In genomic region chr8:82773332-82774092, GRCm38 (mm10) we compare ENCODE assay signal across 8 mouse cellular contexts. TPM values are rescaled to one million over a fixed set of nuclear protein-coding genes. Genes with fewer than 3 reads are reported as not detected.
DNase-seq lines count a peak whose midpoint lies in the region; ATAC-seq and TF ChIP-seq lines count a peak whose summit lies in the region.

No protein-coding gene starts in this region.

- H3K27me3 ChIP-seq in heart, embryonic 11.5 days (ENCODE audit: control insufficient read depth, insufficient read depth, low read length), result no peaks in the 10 kb centered on the region
- no peaks in the 10 kb centered on the region for H3K27me3 ChIP-seq in CH12.LX (replicated peaks)
- no peaks in the 10 kb centered on the region for H3K27me3 ChIP-seq in intestine, postnatal 0 days (replicated peaks; ENCODE audit: control insufficient read depth, insufficient read depth, low read length)
- no peaks in the 10 kb centered on the region for H3K27me3 ChIP-seq in midbrain, embryonic 12.5 days

- H3K4me3 ChIP-seq in heart, embryonic 11.5 days (ENCODE audit: low read depth, low read length), result peak overlapping the region; percentile 90
- H3K4me3 ChIP-seq in CH12.LX (replicated peaks in 1 of 3; ENCODE audit: low read depth in 2 of 3, low read length in 2 of 3, poor library complexity in 1 of 3), result peak overlapping the region; percentile 93 to 96 (median 93)
- peak overlapping the region; percentile 80 for H3K4me3 ChIP-seq in intestine, postnatal 0 days (ENCODE audit: low read depth, low read length)
- H3K4me3 ChIP-seq in midbrain, embryonic 12.5 days, result peak overlapping the region; percentile 92

- peak overlapping the region; percentile 89 for H3K4me2 ChIP-seq in heart, embryonic 11.5 days
- H3K4me2 ChIP-seq in CH12.LX (ENCODE audit: insufficient read depth, low read depth, poor library complexity, severe bottlenecking), result peak overlapping the region; percentile 82
- peak overlapping the region; percentile 73 for H3K4me2 ChIP-seq in intestine, postnatal 0 days (replicated peaks; ENCODE audit: low read depth)
- H3K4me2 ChIP-seq in midbrain, embryonic 12.5 days (replicated peaks), result peak overlapping the region; percentile 83

- H3K27ac ChIP-seq in heart, embryonic 11.5 days (ENCODE audit: low read depth, low read length), result peak overlapping the region; percentile 66; the same call in 1 of the 2 replicates
- H3K27ac ChIP-seq in CH12.LX (ENCODE audit: insufficient read depth, low read depth), result peak overlapping the region; percentile 36; the same call in 1 of the 2 replicates
- H3K27ac ChIP-seq in intestine, postnatal 0 days (ENCODE audit: low read depth, low read length), result peak overlapping the region; percentile 86
- H3K27ac ChIP-seq in midbrain, embryonic 12.5 days (replicated peaks), result peak overlapping the region; percentile 69

- dilution Hi-C loops in CH12.LX (cut with MboI; ENCODE audit: extremely low pct_ligation_motif_present, extremely low pct_unique_long_range_greater_than_20kb, low sequenced_read_pairs), result no loop called here

- in situ Hi-C loops in CH12.LX (cut with MboI; ENCODE audit: low pct_ligation_motif_present, low pct_unique_long_range_greater_than_20kb, low sequenced_read_pairs), result no loop called here

- no peak for DNase-seq in heart, adult 8-10 months (ENCODE audit: low spot score)
- DNase-seq in CH12.LX (ENCODE audit: extremely low read depth), result no peak
- no peak for DNase-seq in ovary, postnatal 10 days (ENCODE audit: low spot score)
- DNase-seq in right cerebral cortex, adult 18-20 months, result no peak

- no peaks in the 10 kb centered on the region for H3K9me3 ChIP-seq in heart, embryonic 11.5 days (replicated peaks; ENCODE audit: control insufficient read depth, low read length)
- no peaks in the 10 kb centered on the region for H3K9me3 ChIP-seq in CH12.LX (replicated peaks; ENCODE audit: low read length)
- H3K9me3 ChIP-seq in intestine, postnatal 0 days (ENCODE audit: control insufficient read depth), result no peaks in the 10 kb centered on the region
- no peaks in the 10 kb centered on the region for H3K9me3 ChIP-seq in midbrain, embryonic 12.5 days

- ATAC-seq in heart, embryonic 11.5 days (replicated peaks; ENCODE audit: insufficient number of reproducible peaks, low FRiP score, low TSS enrichment), result peak; percentile 70
- peak; percentile 48 for ATAC-seq in erythroblast, adult 5-6 weeks (replicated peaks; ENCODE audit: low FRiP score, poor library complexity, severe bottlenecking)
- ATAC-seq in intestine, postnatal 0 days, result peak; percentile 69
- ATAC-seq in midbrain, embryonic 12.5 days (ENCODE audit: low FRiP score, low read depth), result peak; percentile 53

- H3K9ac ChIP-seq in heart, embryonic 11.5 days (ENCODE audit: low read depth, low read length), result peak overlapping the region; percentile 95
- peak overlapping the region; percentile 82 for H3K9ac ChIP-seq in CH12.LX (ENCODE audit: insufficient read depth, low read depth)
- H3K9ac ChIP-seq in intestine, postnatal 0 days (ENCODE audit: low read depth, low read length), result peak overlapping the region; percentile 92
- H3K9ac ChIP-seq in midbrain, embryonic 12.5 days (replicated peaks), result peak overlapping the region; percentile 88

- peaks cover 33% of the 10 kb centered on the region for H3K79me2 ChIP-seq in CH12.LX (replicated peaks; ENCODE audit: control insufficient read depth, extremely low read depth, insufficient read depth, poor library complexity, severe bottlenecking)

- no peak for TF ChIP-seq CTCF in CH12.LX (conservative IDR thresholded peaks at IDR 0.05 in 1 of 2, IDR thresholded peaks at IDR 0.05 in 1 of 2; ENCODE audit: low read depth in 2 of 2, low read length in 2 of 2)
- TF ChIP-seq CTCF in intestine, postnatal 0 days (IDR thresholded peaks at IDR 0.05; ENCODE audit: low read depth), result no peak

- TF ChIP-seq RAD21 in CH12.LX (IDR thresholded peaks at IDR 0.05; ENCODE audit: low read depth, low read length), result no peak

- peaks cover 4% of the 10 kb centered on the region; the same call in 1 of the 2 replicates for H3K4me1 ChIP-seq in heart, embryonic 11.5 days (ENCODE audit: control insufficient read depth, insufficient read depth, low read length)
- H3K4me1 ChIP-seq in CH12.LX (ENCODE audit: control insufficient read depth in 1 of 2, insufficient read depth in 2 of 2), result peaks cover 5 to 27% of the 10 kb centered on the region in 2 experiments; a peak in 3 of 4 replicates
- H3K4me1 ChIP-seq in intestine, postnatal 0 days (replicated peaks; ENCODE audit: control insufficient read depth, insufficient read depth, low read length), result no peaks in the 10 kb centered on the region
- peaks cover 16% of the 10 kb centered on the region for H3K4me1 ChIP-seq in midbrain, embryonic 12.5 days

- no peak for TF ChIP-seq POLR2A in CH12.LX (IDR thresholded peaks at IDR 0.05; ENCODE audit: low read depth, low read length)

- no peak for TF ChIP-seq EP300 in CH12.LX (IDR thresholded peaks at IDR 0.05; ENCODE audit: low read length)

- WGBS in heart, embryonic 11.5 days (ENCODE audit: insufficient replicate concordance), result 4% methylated on average over 35 of the region's 35 CpGs
- WGBS in intestine, postnatal 0 days, result 4% methylated on average over 35 of the region's 35 CpGs
- 5% methylated on average over 35 of the region's 35 CpGs for WGBS in midbrain, embryonic 12.5 days

- H3K36me3 ChIP-seq in heart, embryonic 11.5 days (ENCODE audit: control insufficient read depth, insufficient read depth, low read length), result peaks cover 11% of the 10 kb centered on the region
- H3K36me3 ChIP-seq in CH12.LX (replicated peaks in 1 of 2; ENCODE audit: control insufficient read depth in 1 of 2, insufficient read depth in 1 of 2, low read length in 1 of 2), result peaks cover 25 to 39% of the 10 kb centered on the region in 2 experiments
- H3K36me3 ChIP-seq in intestine, postnatal 0 days (ENCODE audit: control insufficient read depth, insufficient read depth), result peaks cover 30% of the 10 kb centered on the region
- peaks cover 31% of the 10 kb centered on the region for H3K36me3 ChIP-seq in midbrain, embryonic 12.5 days

TF ChIP-seq in CH12.LX, 34 proteins besides CTCF, POLR2A, EP300 and RAD21:
- TF ChIP-seq MXI1 (IDR thresholded peaks at IDR 0.05; ENCODE audit: low read depth, low read length) (no peak), GABPA (IDR thresholded peaks at IDR 0.05; ENCODE audit: insufficient replicate concordance, low read depth, low read length) (no peak), JUND (conservative IDR thresholded peaks at IDR 0.05; ENCODE audit: low read depth, low read length) (no peak), RCOR1 (conservative IDR thresholded peaks at IDR 0.05; ENCODE audit: low read depth, low read length) (0 out of 2 replicates have a peak, but pooled peaks have one; percentile 24), UBTF (IDR thresholded peaks at IDR 0.05; ENCODE audit: low read depth, low read length) (no peak), BHLHE40 (IDR thresholded peaks at IDR 0.05; ENCODE audit: low read depth, low read length) (no peak)

RNA-seq across cellular contexts. Expression of gene Zfp330, which starts 0.4 kb away (rescaled TPM):
- 49.8 and 53.4 TPM in 2 replicates for polyA plus RNA-seq in heart, embryonic 11.5 days (2014; fragmentation: Nextera tagmentation; extraction: Ambion mirVana)
- 10 to 100 TPM; 16.0 to 21.9 (median 18.1) TPM for total RNA-seq in heart, adult 8-10 months (2022)
- total RNA-seq in CH12.LX (2012; rRNA removed) (74.3 and 77.5 TPM in 2 replicates), CH12.LX (2014; rRNA removed) (105 and 110 TPM in 2 replicates)
- 83.4 and 87.2 TPM in 2 replicates for polyA plus RNA-seq in CH12.LX (2012; ENCODE audit: insufficient read length, low read depth)
- 12.3 and 17.7 TPM in 2 replicates for total RNA-seq in erythroblast, adult 5-6 weeks (2015; ENCODE audit: low replicate concordance)
- total RNA-seq in erythroblast, adult 5-6 weeks (2017; ENCODE audit: low replicate concordance), result 19.7 and 24.7 TPM in 2 replicates
- 31.9 and 33.1 TPM in 2 replicates for polyA plus RNA-seq in intestine, postnatal 0 days (2015; fragmentation: Nextera tagmentation; extraction: Ambion mirVana)
- 78.7 and 79.7 TPM in 2 replicates for polyA plus RNA-seq in midbrain, embryonic 12.5 days (2016; fragmentation: Nextera tagmentation; extraction: Ambion mirVana)

Comparison
In these comparisons a context has a peak if more than half of its experiments do, and no peak if none do; other contexts are left out.
1. H3K27ac ChIP-seq: peak in every context shown above with its lines; median percentile 86 in intestine, postnatal 0 days; 69 in midbrain, embryonic 12.5 days; 66 in heart, embryonic 11.5 days; 36 in CH12.LX.